Mouse (Mus musculus) retina, adult 2 months (tissue): ENCODE data around the gene Cdkl4.
A peak's percentile ranks its signal among the peaks of the same experiment; 100 is the strongest.

Experiments
- DNase-seq: peaks from one replicate; pipeline ENCODE4 v3.0.0-alpha.2; 2012; ENCODE audit warnings: low read depth, low spot score

The Cdkl4 gene

GRCm38 (mm10) chr17:80480031-80480854, 97.4 kb downstream of the Cdkl4 start, which contains the start of gene Sos1:
Sos1 (minus strand) TSS chr17:80480453.
- peak; percentile 84 for DNase-seq

GRCm38 (mm10) chr17:80479295-80480030, 98.2 kb downstream of the Cdkl4 start:
- no peak for DNase-seq

GRCm38 (mm10) chr17:80477679-80478078, 99.9 kb downstream of the Cdkl4 start:
- no peak for DNase-seq

GRCm38 (mm10) chr17:80476496-80476895, 101.1 kb downstream of the Cdkl4 start:
- no peak for DNase-seq
